Mouse (Mus musculus): Measurements from ENCODE around the gene Zfp507. TPM values are rescaled to one million over a fixed set of nuclear protein-coding genes. Genes with fewer than 3 reads are reported as not detected.

The Zfp507 gene
- total RNA-seq (2021) = 10 to 100 TPM; 31.8 to 32.5 TPM
- long read RNA-seq, experiment 1, full-length matches to known transcripts = 4 of 6 reads
- long read RNA-seq, experiment 1, partial matches to known transcripts = 0 of 6 reads
- long read RNA-seq, experiment 1, other reads (novel, unspliced or antisense) = 2 of 6 reads
- long read RNA-seq, experiment 2, full-length matches to known transcripts = 5 of 10 reads
- long read RNA-seq, experiment 2, partial matches to known transcripts = 2 of 10 reads
- long read RNA-seq, experiment 2, other reads (novel, unspliced or antisense) = 3 of 10 reads

- peak; percentile 88 to 91 for DNase-seq (ENCODE audit: low spot score in 2 of 2)
Observed at GRCm38 (mm10) chr7:35802906-35803595, at the start of gene Zfp507. Gene Zfp507, minus strand, starts transcription at chr7:35803003.

GRCm38 (mm10) chr7:35850426-35850825, 47.6 kb upstream of the Zfp507 start:
- no peak for DNase-seq (ENCODE audit: low spot score in 2 of 2)

GRCm38 (mm10) chr7:35848526-35848925, 45.7 kb upstream of the Zfp507 start:
- no peak for DNase-seq (ENCODE audit: low spot score in 2 of 2)

- DNase-seq (ENCODE audit: low spot score in 2 of 2) = no peak
Observed at GRCm38 (mm10) chr7:35840504-35840903, 37.7 kb upstream of the Zfp507 start.

- DNase-seq (ENCODE audit: low spot score in 2 of 2) = peak in 1 of 2 experiments; percentile 33
Observed at GRCm38 (mm10) chr7:35836851-35837250, 34.0 kb upstream of the Zfp507 start.

DNA sequence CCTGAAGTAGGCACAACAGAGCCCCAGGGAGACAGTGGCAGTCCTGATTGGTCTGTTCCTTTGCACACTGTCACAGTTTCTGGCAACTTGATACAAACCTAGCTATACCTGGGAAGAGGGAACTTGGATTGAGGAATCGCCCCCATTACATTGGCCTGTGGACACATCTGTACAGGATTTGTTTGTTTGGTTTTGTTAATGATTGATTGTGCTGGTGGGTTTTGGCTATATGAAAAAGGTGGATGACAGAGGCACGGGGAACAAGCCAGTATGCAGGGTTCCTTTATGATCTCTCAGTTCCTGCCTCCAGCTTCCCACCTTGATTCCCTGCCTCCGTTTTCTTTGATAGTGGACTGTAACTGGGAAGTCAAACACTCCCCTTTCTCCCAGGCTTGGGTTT, 33.6 kb upstream of the Zfp507 start:
- DNase-seq (ENCODE audit: low spot score in 2 of 2) = no peak

GRCm38 (mm10) chr7:35830119-35830518, 27.3 kb upstream of the Zfp507 start:
- no peak for DNase-seq (ENCODE audit: low spot score in 2 of 2)

GRCm38 (mm10) chr7:35823906-35824305, 21.1 kb upstream of the Zfp507 start:
- DNase-seq (ENCODE audit: low spot score in 2 of 2) = no peak

DNA sequence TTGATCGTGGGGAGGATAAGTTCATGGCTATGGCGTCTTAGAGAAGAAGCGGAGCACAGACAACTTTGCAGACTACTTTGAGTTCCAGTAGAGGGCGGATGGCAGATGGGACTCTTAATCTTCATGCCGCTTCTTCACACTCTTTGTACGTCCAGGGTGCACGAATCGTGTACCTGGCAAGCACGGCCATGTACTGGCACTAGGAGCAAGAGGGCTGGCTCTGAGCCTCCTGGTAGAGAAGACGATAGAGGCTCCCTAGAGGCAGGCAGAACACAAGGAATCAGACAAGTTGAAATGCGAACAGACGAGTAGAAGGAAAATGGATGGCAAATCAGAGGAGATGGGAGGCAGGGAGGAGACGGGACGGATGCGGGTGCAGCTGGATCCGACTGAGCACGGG, 19.5 kb upstream of the Zfp507 start:
- DNase-seq (ENCODE audit: low spot score in 2 of 2) = no peak

GRCm38 (mm10) chr7:35821357-35821756, 18.6 kb upstream of the Zfp507 start:
- no peak for DNase-seq (ENCODE audit: low spot score in 2 of 2)

DNA sequence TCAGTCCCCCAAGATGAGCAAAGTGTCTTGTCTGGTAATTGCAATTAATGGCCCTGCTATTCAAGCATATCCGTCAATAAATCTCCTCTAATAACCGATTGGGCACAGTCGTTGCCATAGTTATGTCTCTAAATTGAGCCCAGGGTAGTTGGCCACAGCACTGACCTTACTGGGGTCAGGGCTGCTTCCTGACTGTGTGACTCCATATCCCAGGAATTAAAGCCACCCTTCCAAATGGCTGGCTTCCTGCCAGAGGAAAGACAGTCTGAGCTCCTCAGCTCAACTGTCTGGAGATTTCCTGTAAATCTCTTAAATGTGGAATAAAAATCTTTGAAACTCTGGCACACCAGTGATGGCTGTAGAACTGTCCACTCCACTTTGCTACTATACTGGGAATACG, 16.7 kb upstream of the Zfp507 start:
- peak in 1 of 2 experiments; percentile 51 for DNase-seq (ENCODE audit: low spot score in 2 of 2)

- DNase-seq (ENCODE audit: low spot score in 2 of 2) = no peak
Observed at GRCm38 (mm10) chr7:35814759-35815551, 12.2 kb upstream of the Zfp507 start.

GRCm38 (mm10) chr7:35813306-35813705, 10.5 kb upstream of the Zfp507 start:
- DNase-seq (ENCODE audit: low spot score in 2 of 2) = no peak

GRCm38 (mm10) chr7:35810736-35811135, 7.9 kb upstream of the Zfp507 start:
- DNase-seq (ENCODE audit: low spot score in 2 of 2) = peak in 1 of 2 experiments; percentile 15

DNA sequence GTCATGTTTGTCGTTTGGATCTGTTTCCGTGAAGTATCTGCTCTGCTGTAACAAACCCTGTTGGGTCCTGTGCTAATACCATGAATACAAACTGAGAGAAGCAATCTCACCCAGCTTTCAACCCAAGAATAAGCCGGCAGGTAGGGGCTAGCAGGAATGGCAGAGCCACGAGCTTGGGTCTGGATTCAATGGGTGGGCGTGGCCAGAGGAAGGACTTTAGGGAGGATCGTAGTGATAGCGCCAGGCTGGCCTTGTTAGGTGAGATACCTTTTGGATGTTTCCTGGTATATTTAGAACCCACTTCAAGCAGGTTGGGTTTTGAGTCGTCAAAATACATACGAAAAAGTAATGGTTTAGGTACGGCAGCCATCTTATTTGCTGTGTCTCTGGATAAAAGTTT, 1.4 kb upstream of the Zfp507 start:
- DNase-seq (ENCODE audit: low spot score in 2 of 2) = no peak

GRCm38 (mm10) chr7:35802201-35802905, 450 bp downstream of the Zfp507 start:
- no peak for DNase-seq (ENCODE audit: low spot score in 2 of 2)

DNA sequence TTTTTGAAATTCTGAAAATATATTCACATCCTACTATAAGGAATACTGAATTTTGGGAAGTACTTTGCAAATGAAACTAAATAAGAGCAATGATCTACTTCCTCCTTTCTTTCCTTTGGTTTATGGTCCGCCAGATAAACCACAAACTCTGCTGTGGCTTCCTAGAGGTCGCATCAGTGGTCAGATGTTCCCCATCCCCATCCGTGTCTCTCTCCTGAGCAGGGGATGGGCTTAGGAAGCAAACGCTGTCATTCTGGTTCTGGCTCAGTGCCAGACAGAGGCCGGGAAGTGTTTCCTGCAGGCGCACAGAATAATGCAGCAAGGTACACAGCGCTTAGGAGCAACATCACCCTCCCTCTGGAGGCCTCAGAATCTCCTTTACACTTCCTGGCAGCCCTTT, 6.7 kb downstream of the Zfp507 start:
- no peak for DNase-seq (ENCODE audit: low spot score in 2 of 2)

DNA sequence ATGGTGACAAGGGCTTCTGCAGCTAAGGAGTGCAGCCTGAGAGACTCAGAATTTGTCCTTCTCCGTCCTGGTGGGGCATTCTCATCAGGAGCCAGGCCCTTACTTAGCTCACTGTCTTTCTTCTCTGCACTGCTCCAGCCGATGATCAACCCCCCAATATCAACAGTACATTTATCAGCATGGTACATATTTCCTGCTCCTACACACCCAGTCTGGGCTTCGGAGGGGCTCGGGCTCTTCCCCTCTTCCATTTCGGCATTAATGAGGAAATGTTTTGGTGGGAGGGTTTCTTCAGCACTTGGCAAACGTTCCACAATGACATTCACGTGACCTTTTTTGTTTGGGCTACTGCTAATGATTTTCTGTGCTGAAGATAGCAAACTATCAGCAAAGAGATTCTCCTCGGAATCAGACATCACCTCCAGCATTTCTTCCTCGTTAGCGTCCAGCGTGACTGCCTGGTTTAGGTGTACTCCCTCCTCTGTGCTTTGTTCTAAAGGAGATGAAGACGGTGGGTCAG, 8.6 kb downstream of the Zfp507 start:
- DNase-seq (ENCODE audit: low spot score in 2 of 2) = no peak

- no peak for DNase-seq (ENCODE audit: low spot score in 2 of 2)
Observed at GRCm38 (mm10) chr7:35792150-35792848, 10.5 kb downstream of the Zfp507 start.

- DNase-seq (ENCODE audit: low spot score in 2 of 2) = no peak
Observed at GRCm38 (mm10) chr7:35790926-35791325, 11.9 kb downstream of the Zfp507 start.
